Mouse (Mus musculus) hindbrain, embryonic 15.5 days (tissue): ENCODE measurements around the gene Mmp17. TPM values are rescaled to one million over a fixed set of nuclear protein-coding genes. Genes with fewer than 3 reads are reported as not detected.
"Not testable (repeated sequence)": the region's sequence is repeated elsewhere in the genome, so short reads cannot be mapped to it uniquely, and the experiment has no call there.

Experiments
- ATAC-seq: fragments of 200-750 bp; cut with Nextera tagmentation; 2 replicates; pipeline ENCODE4 v1.8.0; 2017; ENCODE audit warnings: low read depth, moderate number of reproducible peaks, moderate TSS enrichment; ENCODE audit not compliant: low FRiP score
- H3K27ac ChIP-seq: fragments of 300-500 bp; sonication (generic); replicated peaks from 2 replicates; pipeline ENCODE4 v1.5.1; 2015; ENCODE audit warnings: mild to moderate bottlenecking, inconsistent platforms
- H3K27me3 ChIP-seq: fragments of 300-500 bp; sonication (generic); 2 replicates; pipeline ENCODE4 v1.6.1; 2015; ENCODE audit warnings: control low read depth, inconsistent platforms
- H3K36me3 ChIP-seq: fragments of 300-500 bp; sonication (generic); 2 replicates; pipeline ENCODE4 v1.6.1; 2015; ENCODE audit warnings: control low read depth, inconsistent platforms
- H3K4me1 ChIP-seq: fragments of 300-500 bp; sonication (generic); replicated peaks from 2 replicates; pipeline ENCODE4 v1.6.1; 2015; ENCODE audit warnings: control low read depth, inconsistent platforms
- H3K4me2 ChIP-seq: fragments of 300-500 bp; sonication (generic); 2 replicates; pipeline ENCODE4 v1.6.1; 2015; ENCODE audit warnings: moderate library complexity, mild to moderate bottlenecking, inconsistent platforms
- H3K4me3 ChIP-seq: fragments of 300-500 bp; sonication (generic); 2 replicates; pipeline ENCODE4 v1.5.1; 2015; ENCODE audit warnings: mild to moderate bottlenecking, inconsistent platforms
- H3K9ac ChIP-seq: fragments of 300-500 bp; sonication (generic); 2 replicates; pipeline ENCODE4 v1.6.1; 2015; ENCODE audit warnings: inconsistent platforms
- H3K9me3 ChIP-seq: fragments of 300-500 bp; sonication (generic); 2 replicates; pipeline ENCODE4 v1.6.1; 2016; ENCODE audit warnings: control low read depth, inconsistent platforms
- WGBS: fragments of 180-500 bp; shearing (Covaris S2); methylation state at CpG from one replicate; pipeline ENCODE4 v1.1.7; 2015; 5-methylcytosine and 5-hydroxymethylcytosine counted together
- polyA plus RNA-seq: library from polyadenylated mRNA; unstranded; fragments of >200 nt; fragmentation: Nextera tagmentation; extraction: Ambion mirVana; gene quantifications from 2 replicates; pipeline ENCODE4 v1.2.1, GENCODE M21; 2015

Mmp17 gene
- polyA plus RNA-seq, 1 experiment from 2014 or later, result 13.5 TPM

DNA sequence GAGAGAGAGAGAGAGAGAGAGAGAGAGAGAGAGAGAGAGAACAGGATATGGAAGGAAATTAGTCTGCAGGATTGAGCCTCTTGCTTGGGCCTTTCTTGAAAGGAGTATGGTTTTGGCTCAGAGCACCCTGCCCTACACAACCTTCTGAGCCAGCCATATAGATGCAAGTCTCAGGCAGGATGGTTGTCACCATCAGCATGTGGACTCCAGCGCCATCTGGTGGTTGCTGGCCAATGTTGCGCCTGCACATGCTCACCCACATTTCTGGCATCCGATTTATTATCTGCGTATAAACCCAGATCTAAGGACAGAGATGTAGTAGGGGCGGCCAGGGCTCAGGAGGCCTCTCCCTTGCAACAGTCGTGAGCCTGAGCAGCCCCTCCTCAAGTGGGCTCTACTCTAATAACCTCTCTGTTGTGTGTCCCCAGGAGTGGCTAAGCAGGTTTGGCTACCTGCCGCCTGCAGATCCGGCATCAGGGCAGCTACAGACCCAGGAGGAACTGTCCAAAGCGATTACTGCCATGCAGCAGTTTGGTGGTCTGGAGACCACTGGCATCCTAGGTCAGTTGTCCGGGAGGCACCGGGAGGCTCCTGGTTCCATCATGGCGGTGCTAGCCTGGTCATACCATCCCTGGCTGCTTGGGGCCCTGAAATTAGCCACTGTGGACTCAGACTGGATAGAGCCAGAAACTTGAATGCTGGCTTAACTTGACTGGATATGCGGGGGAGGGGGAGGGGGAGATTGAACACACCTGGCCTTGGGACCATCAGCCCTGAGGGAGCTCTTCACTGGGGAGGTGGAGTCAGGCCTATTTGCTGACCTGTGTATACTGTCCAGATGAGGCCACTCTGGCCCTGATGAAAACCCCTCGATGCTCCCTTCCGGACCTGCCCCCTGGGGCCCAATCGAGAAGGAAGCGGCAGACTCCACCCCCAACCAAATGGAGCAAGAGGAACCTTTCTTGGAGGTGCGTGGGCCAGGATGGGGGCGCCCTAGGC, 10.4 kb downstream of the Mmp17 start:
- peak; percentile 36; the same call in 1 of the 2 replicates for ATAC-seq
- 48% methylated on average over 19 of the region's 19 CpGs for WGBS

DNA sequence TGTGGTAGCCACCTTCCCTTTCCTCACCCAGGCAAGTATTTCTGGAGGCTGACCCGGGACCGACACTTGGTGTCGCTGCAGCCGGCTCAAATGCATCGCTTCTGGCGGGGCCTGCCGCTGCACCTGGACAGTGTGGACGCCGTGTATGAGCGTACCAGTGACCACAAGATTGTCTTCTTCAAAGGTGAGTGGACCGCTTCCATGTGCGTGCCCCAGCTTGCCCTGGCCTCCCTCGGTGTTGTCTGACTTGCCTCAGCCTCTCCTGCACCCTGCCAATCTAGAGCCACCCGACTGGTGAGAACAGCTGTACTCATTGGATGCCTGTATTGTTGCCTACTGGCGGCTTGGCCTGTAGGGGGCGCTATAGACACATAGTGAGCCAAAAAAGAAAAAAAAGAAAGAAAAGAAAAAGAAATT, 18.1 kb downstream of the Mmp17 start:
- Histone ChIP-seq H3K9me3 (no peaks in the 10 kb centered on the region), H3K4me2 (no peak overlapping the region), H3K4me1 (no peaks in the 10 kb centered on the region), H3K36me3 (peaks cover 17% of the 10 kb centered on the region), H3K27me3 (no peaks in the 10 kb centered on the region), H3K4me3 (no peak overlapping the region), H3K27ac (no peak overlapping the region), H3K9ac (no peak overlapping the region)
- 44% methylated on average over 16 of the region's 16 CpGs for WGBS
- no peak for ATAC-seq

More for the DNA sequence above, 10.4 kb downstream of the Mmp17 start:
- H3K27me3 ChIP-seq, result no peaks in the 10 kb centered on the region
- no peak overlapping the region for H3K4me2 ChIP-seq
- H3K36me3 ChIP-seq, result peaks cover 19% of the 10 kb centered on the region
- H3K9me3 ChIP-seq, result no peaks in the 10 kb centered on the region
- peaks cover 16% of the 10 kb centered on the region for H3K4me1 ChIP-seq
- H3K27ac ChIP-seq, result no peak overlapping the region
- no peak overlapping the region for H3K9ac ChIP-seq
- no peak overlapping the region for H3K4me3 ChIP-seq

DNA sequence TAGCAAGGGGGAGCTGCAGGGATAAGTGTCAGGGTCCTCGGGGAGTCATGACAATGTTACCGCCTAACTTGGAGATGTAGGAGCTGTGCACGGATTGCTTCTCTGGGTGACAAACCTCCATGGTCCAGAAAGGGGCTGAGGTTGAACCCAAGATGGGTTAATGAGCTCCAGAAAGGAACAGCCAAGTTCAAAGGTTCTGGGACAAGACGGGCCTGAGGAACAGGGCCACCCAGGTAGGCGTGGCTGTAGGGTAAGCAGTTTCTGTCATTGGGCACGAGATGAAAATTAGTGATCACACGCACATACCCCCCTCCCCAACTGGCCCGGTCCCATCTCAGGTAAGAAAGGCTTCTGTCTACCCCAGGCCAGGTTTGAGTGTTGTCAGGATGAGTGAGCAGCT, 23.5 kb downstream of the Mmp17 start:
- ATAC-seq, result no peak
- Histone ChIP-seq H3K9ac (no peak overlapping the region), H3K27me3 (no peaks in the 10 kb centered on the region), H3K27ac (no peak overlapping the region), H3K36me3 (no peaks in the 10 kb centered on the region), H3K4me1 (no peaks in the 10 kb centered on the region), H3K9me3 (no peaks in the 10 kb centered on the region), H3K4me3 (no peak overlapping the region), H3K4me2 (no peak overlapping the region)
- 90% methylated on average over 8 of the region's 8 CpGs for WGBS

DNA sequence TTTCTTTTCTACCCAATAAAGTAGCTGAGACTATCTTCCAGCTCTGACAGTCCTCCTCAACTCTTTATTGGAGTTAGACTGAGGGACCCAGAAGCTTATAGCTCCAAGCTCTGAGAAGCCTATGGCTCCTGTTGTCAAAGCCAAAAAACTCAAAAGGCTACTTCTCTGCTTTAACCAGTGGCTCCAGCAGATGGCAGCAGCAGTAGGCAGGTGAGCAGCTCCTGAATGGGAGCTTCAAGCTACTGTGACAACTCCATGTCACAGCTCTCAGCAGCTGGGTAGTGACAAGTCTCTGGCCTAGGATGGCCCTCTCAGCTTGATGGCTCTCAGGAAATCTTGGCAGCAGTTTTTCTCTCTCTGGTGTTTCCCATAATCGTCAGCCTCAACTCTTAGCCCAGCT, 27.1 kb downstream of the Mmp17 start:
- Histone ChIP-seq H3K9ac (no peak overlapping the region), H3K4me3 (no peak overlapping the region), H3K9me3 (no peaks in the 10 kb centered on the region), H3K4me2 (no peak overlapping the region), H3K4me1 (no peaks in the 10 kb centered on the region), H3K36me3 (no peaks in the 10 kb centered on the region), H3K27ac (no peak overlapping the region), H3K27me3 (no peaks in the 10 kb centered on the region)
- 23% methylated on average over 1 of the region's 1 CpGs for WGBS
- peak; percentile 68; the same call in 1 of the 2 replicates for ATAC-seq

DNA sequence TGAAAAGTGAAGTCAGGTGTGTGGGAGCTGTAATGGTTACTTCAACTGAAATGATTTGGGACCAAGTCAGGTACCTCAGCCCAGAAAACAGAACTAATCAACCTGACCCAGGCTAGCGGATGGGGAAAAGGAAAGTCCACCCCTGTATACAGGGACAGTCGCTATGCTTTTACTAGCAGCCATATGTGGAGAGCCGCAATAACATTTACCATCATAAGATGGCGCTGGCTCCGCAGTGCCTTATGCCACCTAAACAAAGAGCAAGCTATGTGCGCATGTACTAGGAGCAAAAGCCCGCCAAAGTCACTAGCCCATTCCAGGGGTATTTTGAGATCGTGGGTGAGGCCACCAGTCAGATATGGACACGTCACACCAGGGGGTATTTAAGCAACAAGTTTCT, 36.6 kb downstream of the Mmp17 start:
- not testable (repeated sequence) for H3K4me2 ChIP-seq, H3K9me3 ChIP-seq, H3K4me1 ChIP-seq, H3K27me3 ChIP-seq, H3K4me3 ChIP-seq, H3K36me3 ChIP-seq, ATAC-seq, H3K27ac ChIP-seq, H3K9ac ChIP-seq
- 69% methylated on average over 9 of the region's 9 CpGs for WGBS

DNA sequence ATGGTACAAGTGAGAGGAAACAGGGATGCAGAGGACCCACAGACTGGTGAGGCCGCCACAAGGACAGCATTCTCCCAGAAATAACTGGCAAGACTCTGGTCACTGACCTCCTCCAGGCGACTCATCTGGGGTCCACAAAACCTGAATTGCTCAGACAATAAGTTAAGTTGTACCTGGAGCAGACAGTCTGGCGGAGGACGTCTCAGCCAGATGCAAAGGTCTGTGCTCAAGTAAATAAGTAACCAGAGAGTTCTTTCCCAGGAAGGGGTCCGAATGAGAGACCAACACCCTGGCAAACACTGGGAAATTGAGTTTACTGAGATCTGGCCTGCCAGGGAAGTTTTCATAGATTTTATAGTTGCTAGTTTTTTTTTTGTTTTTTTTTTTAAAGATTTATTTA, 37.4 kb downstream of the Mmp17 start:
- H3K9ac ChIP-seq, result no peak overlapping the region
- H3K4me2 ChIP-seq, result no peak overlapping the region
- H3K4me1 ChIP-seq, result no peaks in the 10 kb centered on the region
- no peak for ATAC-seq
- H3K9me3 ChIP-seq, result no peaks in the 10 kb centered on the region
- no peaks in the 10 kb centered on the region for H3K27me3 ChIP-seq
- no peak overlapping the region for H3K27ac ChIP-seq
- no peaks in the 10 kb centered on the region for H3K36me3 ChIP-seq
- no peak overlapping the region for H3K4me3 ChIP-seq
- 86% methylated on average over 5 of the region's 5 CpGs for WGBS

DNA sequence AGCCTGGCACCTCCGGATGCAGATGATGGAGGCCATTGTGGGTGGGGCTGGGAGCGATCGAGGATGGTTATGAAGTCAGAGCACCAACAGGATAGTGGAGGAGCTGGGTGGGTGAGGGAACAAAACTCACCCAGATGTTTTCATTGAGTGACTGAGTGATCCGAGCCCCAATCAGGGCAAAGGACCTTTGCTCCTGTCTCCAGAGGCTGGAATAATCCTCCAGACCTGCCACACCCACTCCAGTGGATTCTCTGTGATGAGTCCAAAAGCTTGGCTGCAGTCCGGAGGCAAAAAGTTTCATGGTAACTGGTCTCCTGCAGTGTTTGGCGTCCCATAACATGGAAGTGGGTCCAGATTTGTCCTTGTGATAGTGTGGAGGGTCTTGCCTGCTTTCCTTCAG, 42.1 kb downstream of the Mmp17 start:
- H3K36me3 ChIP-seq, result no peaks in the 10 kb centered on the region
- WGBS, result 93% methylated on average over 6 of the region's 6 CpGs
- no peak for ATAC-seq
- no peak overlapping the region for H3K9ac ChIP-seq
- no peaks in the 10 kb centered on the region for H3K27me3 ChIP-seq
- no peak overlapping the region for H3K27ac ChIP-seq
- H3K4me1 ChIP-seq, result no peaks in the 10 kb centered on the region
- H3K9me3 ChIP-seq, result no peaks in the 10 kb centered on the region
- no peak overlapping the region for H3K4me2 ChIP-seq
- H3K4me3 ChIP-seq, result no peak overlapping the region

DNA sequence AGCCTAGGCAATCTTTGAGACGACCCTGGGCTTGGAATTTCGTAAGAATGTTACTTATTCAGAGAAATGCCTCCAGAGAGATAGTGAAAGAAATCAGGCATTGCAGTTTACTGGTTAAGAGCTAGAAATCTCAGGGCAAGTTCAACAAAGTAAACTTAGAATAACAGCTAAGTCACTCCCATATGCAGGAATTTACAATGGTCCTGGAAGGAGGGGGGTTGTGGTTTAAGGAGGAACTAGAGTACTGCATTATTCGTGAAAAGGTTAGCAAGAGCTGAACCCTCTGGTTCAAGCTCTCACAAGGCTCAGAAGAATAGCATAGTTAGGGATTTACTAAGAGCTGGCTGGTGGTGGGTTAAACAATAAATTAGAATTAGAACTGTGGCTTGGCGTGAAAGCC, 42.6 kb downstream of the Mmp17 start:
- not testable (repeated sequence) for H3K4me2 ChIP-seq, H3K9ac ChIP-seq, H3K9me3 ChIP-seq, H3K27me3 ChIP-seq, ATAC-seq, H3K4me3 ChIP-seq, H3K36me3 ChIP-seq, H3K4me1 ChIP-seq, H3K27ac ChIP-seq
- WGBS, result 82% methylated on average over 4 of the region's 4 CpGs

DNA sequence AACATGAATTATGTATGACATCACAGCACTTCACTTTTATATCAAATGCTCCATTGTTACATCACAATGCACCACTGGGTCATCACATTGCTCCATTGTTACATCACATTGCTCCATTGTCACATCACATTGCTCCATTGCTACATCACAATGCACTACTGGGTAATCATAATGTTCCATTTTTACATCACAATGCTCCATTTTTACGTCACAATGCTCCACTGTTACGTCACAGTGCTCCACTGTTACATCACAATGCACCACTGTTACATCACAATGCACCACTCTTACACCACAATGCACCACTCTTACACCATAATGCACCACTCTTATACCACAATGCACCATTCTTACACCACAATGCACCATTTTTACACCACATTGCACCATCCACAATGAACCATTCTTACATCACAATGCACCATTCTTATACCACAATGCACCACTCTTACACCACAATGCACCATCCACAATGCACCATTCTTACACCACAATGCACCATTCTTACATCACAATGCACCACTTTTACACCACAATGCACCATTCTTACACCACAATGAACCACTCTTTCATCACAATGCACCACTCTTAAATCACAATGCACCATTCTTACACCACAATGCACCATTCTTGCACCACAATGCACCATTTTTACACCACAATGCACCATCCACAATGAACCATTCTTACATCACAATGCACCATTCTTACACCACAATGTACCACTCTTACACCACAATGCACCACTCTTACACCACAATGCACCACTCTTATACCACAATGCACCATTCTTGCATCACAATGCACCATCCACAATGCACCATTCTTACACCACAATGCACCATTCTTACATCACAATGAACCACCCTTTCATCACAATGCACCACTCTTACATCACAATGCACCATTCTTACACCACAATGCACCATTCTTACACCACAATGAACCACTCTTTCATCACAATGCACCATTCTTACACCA, 48.6 kb downstream of the Mmp17 start:
- H3K4me3 ChIP-seq, H3K4me1 ChIP-seq, ATAC-seq, H3K27me3 ChIP-seq, H3K4me2 ChIP-seq, H3K9me3 ChIP-seq, H3K9ac ChIP-seq, H3K36me3 ChIP-seq, H3K27ac ChIP-seq: not testable (repeated sequence)
- 89% methylated on average over 2 of the region's 2 CpGs for WGBS

DNA sequence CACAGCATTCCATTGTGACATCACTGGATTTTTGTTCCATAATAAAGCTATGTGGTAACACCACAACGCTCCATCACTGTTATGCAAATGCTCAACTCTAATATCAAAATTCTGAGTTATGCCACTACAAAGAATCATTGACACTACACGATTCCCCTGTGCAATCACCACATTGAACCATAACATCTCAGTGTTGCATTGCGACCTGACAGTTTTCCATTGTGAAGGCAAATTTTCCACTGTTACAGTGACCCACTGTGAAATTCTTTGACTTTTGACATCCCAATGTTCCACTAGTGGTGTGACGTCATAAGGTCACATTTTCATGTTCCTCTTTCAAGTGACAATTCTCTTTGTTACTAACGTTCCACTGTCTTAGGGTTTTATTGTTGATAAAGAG, 66.9 kb downstream of the Mmp17 start:
- H3K27ac ChIP-seq, result no peak overlapping the region
- no peak overlapping the region for H3K4me3 ChIP-seq
- ATAC-seq, result no peak
- no peak overlapping the region for H3K4me2 ChIP-seq
- peaks cover 9% of the 10 kb centered on the region; the same call in 1 of the 2 replicates for H3K36me3 ChIP-seq
- 82% methylated on average over 5 of the region's 5 CpGs for whole genome bisulfite sequencing
- H3K4me1 ChIP-seq, result no peaks in the 10 kb centered on the region
- H3K9ac ChIP-seq, result no peak overlapping the region
- H3K9me3 ChIP-seq, result no peaks in the 10 kb centered on the region
- H3K27me3 ChIP-seq, result no peaks in the 10 kb centered on the region

DNA sequence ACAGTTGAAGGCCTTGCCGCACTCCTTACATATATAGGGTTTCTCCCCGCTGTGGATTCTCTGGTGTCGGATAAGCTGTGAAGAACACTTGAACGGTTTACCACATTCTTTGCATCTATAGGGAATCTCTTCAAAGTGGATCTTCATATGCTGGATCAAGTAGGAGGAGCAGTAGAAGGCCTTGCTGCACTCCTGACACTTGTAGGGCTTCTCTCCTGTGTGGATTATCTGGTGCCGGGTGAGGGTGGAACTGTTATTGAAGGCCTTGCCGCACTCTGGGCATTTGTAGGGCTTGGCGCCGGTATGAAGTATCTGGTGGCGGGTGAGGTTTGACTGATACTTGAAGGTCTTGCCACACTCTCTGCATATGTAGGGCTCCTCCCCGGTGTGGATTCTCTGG, 73.0 kb downstream of the Mmp17 start:
- ATAC-seq, result no peak
- WGBS, result 96% methylated on average over 10 of the region's 10 CpGs
- Histone ChIP-seq H3K27ac (no peak overlapping the region), H3K4me2 (no peak overlapping the region), H3K4me3 (no peak overlapping the region), H3K36me3 (peaks cover 50% of the 10 kb centered on the region), H3K27me3 (no peaks in the 10 kb centered on the region), H3K9me3 (no peaks in the 10 kb centered on the region), H3K4me1 (no peaks in the 10 kb centered on the region), H3K9ac (no peak overlapping the region)

DNA sequence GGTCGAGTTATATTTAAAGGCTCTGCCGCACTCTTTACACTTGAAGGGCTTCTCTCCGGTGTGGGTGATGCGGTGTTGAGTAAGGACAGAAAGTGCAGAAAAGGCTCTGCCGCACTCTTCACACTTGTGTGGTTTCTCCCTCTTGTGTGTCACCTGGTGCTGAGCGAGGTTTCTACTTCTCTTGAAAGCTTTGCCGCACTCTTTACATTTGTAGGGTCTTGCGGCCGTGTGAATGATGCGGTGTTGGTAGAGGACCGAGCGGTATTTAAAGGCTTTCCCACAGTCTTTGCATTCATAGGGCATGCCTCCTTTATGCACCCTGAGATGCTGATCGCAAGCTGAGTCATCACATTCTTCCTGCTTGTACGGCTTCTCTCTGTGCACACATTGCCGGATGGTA, 74.0 kb downstream of the Mmp17 start:
- H3K27me3 ChIP-seq, result no peaks in the 10 kb centered on the region
- ATAC-seq, result no peak
- no peak overlapping the region for H3K9ac ChIP-seq
- H3K4me3 ChIP-seq, result no peak overlapping the region
- H3K4me1 ChIP-seq, result no peaks in the 10 kb centered on the region
- no peak overlapping the region for H3K27ac ChIP-seq
- WGBS, result 93% methylated on average over 15 of the region's 15 CpGs
- no peak overlapping the region for H3K4me2 ChIP-seq
- peaks cover 50% of the 10 kb centered on the region for H3K36me3 ChIP-seq
- H3K9me3 ChIP-seq, result no peaks in the 10 kb centered on the region
